Mouse (Mus musculus): ENCODE data around the gene Ces2g. TPM values are rescaled to one million over a fixed set of nuclear protein-coding genes. Genes with fewer than 3 reads are reported as not detected.
A peak's percentile ranks its signal among the peaks of the same experiment; 100 is the strongest.

Gene Ces2g
- total RNA-seq (2015; ENCODE audit: low replicate concordance), result 395 and 429 TPM in 2 replicates
- 185 and 223 TPM in 2 replicates for total RNA-seq (2017; ENCODE audit: low replicate concordance)

GRCm38 (mm10) chr8:104961537-104961961, at the start of gene Ces2g:
Gene Ces2g, plus strand, starts transcription at chr8:104961718.
- ATAC-seq (replicated peaks; ENCODE audit: low FRiP score, poor library complexity, severe bottlenecking), result peak; percentile 69

- ATAC-seq (replicated peaks; ENCODE audit: low FRiP score, poor library complexity, severe bottlenecking), result no peak
Observed at GRCm38 (mm10) chr8:104925972-104926596, 35.4 kb upstream of the Ces2g start, which contains the start of gene Ces2e. Gene Ces2e, plus strand, starts transcription at chr8:104926260.

GRCm38 (mm10) chr8:104927301-104927700, 34.2 kb upstream of the Ces2g start:
- ATAC-seq (replicated peaks; ENCODE audit: low FRiP score, poor library complexity, severe bottlenecking), result no peak

- no peak for ATAC-seq (replicated peaks; ENCODE audit: low FRiP score, poor library complexity, severe bottlenecking)
Observed at GRCm38 (mm10) chr8:104944665-104945064, 16.9 kb upstream of the Ces2g start.

GRCm38 (mm10) chr8:104947056-104947455, 14.5 kb upstream of the Ces2g start, which contains the start of gene Ces2f:
Gene Ces2f, plus strand, starts transcription at chr8:104947356.
- ATAC-seq (replicated peaks; ENCODE audit: low FRiP score, poor library complexity, severe bottlenecking), result no peak

DNA sequence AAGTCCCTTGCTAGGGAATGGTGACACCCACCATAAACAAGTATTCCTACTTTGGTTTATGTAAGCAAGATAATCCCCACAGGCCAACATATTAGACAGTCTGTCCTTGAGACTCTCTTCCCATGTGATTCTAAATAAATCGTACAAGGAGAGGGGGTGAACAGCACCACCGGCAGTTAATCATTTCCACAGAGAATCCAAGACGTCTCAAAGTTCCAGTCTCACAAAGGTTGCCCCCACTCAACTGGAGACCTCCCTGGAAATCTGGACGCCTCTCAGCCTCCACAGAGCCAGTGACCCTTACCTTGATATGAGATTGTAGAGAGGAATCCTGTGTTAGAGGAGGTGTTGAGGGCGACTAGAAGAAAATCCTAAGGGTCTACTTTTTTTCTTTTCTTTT, 12.5 kb upstream of the Ces2g start:
- ATAC-seq (replicated peaks; ENCODE audit: low FRiP score, poor library complexity, severe bottlenecking), result no peak

DNA sequence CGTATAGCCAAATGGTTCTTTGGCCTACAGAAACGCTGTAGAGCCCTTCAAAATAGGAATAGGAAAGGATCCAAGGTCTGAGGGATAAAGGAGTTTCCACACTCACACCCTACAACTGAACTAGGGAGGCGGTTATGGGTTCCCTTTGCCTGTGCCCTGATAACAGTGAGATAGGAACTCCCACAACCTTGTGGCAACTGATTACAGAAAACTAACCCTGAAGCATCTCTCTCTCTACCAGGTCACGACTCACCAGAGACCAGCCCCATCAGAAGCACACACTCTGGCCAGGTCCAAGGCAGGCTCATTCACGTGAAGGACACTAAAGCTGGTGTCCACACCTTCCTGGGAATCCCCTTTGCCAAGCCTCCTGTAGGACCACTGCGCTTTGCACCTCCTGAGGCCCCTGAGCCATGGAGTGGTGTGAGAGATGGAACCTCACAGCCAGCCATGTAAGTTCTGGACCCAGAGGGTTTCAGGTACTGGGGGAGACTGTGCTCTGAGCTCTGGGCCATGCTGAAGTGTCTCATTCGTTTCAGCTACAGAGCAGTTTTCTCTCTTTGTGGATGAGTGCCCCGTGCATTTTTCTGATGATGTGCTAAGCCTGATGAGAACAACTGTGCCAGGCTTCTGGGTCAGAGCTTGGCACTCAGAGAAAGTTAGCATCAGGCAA, 847 bp downstream of the Ces2g start:
- ATAC-seq (replicated peaks; ENCODE audit: low FRiP score, poor library complexity, severe bottlenecking), result peak; percentile 89

DNA sequence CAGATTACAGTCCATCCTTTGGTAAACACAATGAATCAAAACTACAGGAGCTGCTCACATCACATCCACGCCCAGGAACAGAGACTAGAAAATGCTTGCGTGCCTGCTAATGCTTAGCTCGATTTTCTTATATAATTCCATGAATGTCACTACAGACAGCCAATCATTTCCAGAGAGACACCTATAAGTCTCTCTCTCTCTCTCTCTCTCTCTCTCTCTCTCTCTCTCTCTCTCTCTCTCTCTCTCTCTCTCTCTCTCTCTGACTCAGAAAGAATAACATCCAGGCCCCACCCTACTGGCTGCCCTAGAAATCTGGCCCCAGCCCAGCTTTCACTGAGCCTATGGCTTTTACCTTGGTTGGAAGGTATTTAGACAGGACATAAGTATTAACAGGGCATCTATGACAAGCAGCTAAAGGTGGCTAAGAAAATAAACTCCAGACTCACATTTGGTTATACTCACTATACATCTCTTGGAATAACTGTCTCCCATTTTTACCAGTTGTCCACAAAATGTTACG, 1.9 kb downstream of the Ces2g start:
- ATAC-seq (replicated peaks; ENCODE audit: low FRiP score, poor library complexity, severe bottlenecking), result 0 out of 2 replicates have a peak, but pooled peaks have one; percentile 5

- ATAC-seq (replicated peaks; ENCODE audit: low FRiP score, poor library complexity, severe bottlenecking), result no peak
Observed at GRCm38 (mm10) chr8:104984126-104984525, 22.6 kb downstream of the Ces2g start.

- ATAC-seq (replicated peaks; ENCODE audit: low FRiP score, poor library complexity, severe bottlenecking), result no peak
Observed at GRCm38 (mm10) chr8:104984942-104985341, 23.4 kb downstream of the Ces2g start.

DNA sequence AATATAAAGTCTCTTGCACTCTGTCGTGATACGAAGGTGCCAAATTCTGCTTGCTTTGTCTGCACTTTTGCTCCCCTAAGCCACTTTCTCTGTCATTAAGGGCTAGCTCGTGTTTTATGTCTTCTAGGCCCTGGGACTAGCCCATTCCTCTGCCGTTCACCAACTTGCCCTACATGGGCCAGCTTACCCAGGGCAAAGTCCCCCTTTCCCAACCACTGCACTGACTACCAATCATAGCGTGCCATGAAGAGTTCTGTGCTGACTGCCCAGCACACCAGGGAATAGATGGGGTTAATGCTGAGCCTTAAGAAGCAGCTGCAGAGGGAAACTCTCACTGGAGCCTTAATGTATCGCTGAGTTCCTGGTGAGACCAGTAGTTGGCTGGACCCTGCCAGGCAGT, 36.7 kb downstream of the Ces2g start:
- ATAC-seq (replicated peaks; ENCODE audit: low FRiP score, poor library complexity, severe bottlenecking), result no peak

DNA sequence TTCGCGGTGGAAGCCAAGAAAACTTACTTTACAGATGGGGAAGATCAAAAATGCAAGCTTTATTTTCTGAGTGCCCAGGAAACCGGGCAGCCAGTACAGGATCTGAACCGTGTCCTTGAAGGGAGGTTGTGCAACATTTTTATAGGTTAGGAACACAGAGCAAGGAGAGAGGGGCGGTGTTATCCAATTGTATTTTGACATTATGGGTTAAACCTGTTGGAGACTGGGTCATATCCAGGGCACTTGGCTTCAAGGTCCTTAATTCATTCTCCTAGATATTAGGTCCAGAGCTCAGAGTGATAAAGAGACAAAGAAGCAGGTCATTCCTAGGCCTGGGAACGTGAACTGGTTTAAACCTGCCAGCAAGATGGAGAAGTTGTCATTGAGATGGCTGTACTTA, 37.7 kb downstream of the Ces2g start:
- no peak for ATAC-seq (replicated peaks; ENCODE audit: low FRiP score, poor library complexity, severe bottlenecking)

DNA sequence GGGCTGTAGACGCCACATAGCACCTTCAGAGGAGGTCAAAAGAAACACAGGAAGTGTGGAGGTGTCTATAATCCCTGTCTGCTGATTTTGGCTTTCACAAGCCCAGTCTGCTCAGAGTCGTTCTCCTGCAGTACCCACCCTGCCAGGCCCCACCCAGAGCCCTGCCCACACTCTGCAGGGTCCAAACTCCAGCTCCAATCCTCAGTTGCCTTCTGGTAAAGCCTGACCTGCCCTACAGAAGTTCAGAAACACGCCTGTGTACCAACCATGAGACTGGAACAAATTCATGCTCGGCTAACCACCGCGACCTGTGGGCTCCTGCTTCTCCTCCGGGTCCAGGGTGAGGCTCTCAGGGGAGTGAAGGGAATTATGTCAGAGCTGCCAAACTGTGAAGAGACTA, 39.1 kb downstream of the Ces2g start, which contains the start of gene Ces2h:
TSS of gene Ces2h (plus strand) at position 268 of the 400 bp plus-strand sequence.
- no peak for ATAC-seq (replicated peaks; ENCODE audit: low FRiP score, poor library complexity, severe bottlenecking)

DNA sequence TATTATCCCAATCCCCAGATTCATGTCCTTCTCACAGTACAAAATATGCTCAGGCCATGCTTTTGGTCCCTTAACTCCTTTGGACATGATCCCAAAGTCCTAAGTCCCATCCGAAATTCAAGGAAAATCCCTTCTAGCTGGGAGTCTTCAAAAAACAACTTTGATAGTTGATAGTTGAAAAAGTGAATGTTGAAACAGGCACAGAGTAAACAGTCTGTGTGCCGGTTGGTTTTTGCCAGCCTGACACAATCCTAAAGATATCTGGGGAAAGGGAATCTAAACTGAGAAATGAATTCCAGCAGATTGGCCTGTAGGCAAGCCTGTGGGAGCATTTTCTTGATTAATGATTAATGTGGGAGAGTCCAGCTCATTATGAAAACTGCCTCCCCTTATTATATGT, 48.5 kb downstream of the Ces2g start:
- no peak for ATAC-seq (replicated peaks; ENCODE audit: low FRiP score, poor library complexity, severe bottlenecking)

DNA sequence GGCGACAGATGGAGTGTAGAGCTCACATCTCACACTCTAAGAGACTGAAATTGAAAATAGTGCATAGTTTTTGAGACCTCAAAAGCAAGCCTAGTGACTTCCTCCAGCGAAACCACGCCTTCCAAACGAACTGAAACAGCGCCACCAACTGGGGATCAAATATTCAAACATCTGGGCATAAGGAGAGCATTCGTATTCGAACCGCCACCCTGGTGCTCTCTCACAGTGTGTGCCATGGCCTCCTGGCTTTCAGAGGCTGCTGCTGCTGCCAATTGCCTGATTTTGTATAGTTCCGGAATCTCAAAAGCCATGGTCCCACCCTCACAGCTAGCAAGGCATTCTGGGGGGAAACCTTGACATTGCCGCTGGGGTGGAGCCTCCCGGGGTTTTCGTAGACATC, 49.6 kb downstream of the Ces2g start:
- ATAC-seq (replicated peaks; ENCODE audit: low FRiP score, poor library complexity, severe bottlenecking), result 0 out of 2 replicates have a peak, but pooled peaks have one; percentile 46

GRCm38 (mm10) chr8:105014391-105014790, 52.9 kb downstream of the Ces2g start:
- no peak for ATAC-seq (replicated peaks; ENCODE audit: low FRiP score, poor library complexity, severe bottlenecking)

Other genes with a start within 250 kb of the Ces2g start
- not detected in 2 replicates for gene Ces2a, start 227.7 kb upstream of the Ces2g start, total RNA-seq (2015; ENCODE audit: low replicate concordance)
- not detected in 2 replicates for gene Ces2a, start 227.7 kb upstream of the Ces2g start, total RNA-seq (2017; ENCODE audit: low replicate concordance)
- gene Ces2b, start 130.1 kb upstream of the Ces2g start, total RNA-seq (2015; ENCODE audit: low replicate concordance), result not detected in 2 replicates
- not detected in 2 replicates for gene Ces2b, start 130.1 kb upstream of the Ces2g start, total RNA-seq (2017; ENCODE audit: low replicate concordance)
- not detected in 2 replicates for gene Ces2c, start 114.7 kb upstream of the Ces2g start, total RNA-seq (2015; ENCODE audit: low replicate concordance)
- not detected in 2 replicates for gene Ces2c, start 114.7 kb upstream of the Ces2g start, total RNA-seq (2017; ENCODE audit: low replicate concordance)
- not detected in 2 replicates for gene Ces2e, start 35.5 kb upstream of the Ces2g start, total RNA-seq (2015; ENCODE audit: low replicate concordance)
- gene Ces2e, start 35.5 kb upstream of the Ces2g start, total RNA-seq (2017; ENCODE audit: low replicate concordance), result not detected in 2 replicates
- gene Ces2f, start 14.4 kb upstream of the Ces2g start, total RNA-seq (2015; ENCODE audit: low replicate concordance), result not detected in 2 replicates
- not detected in 2 replicates for gene Ces2f, start 14.4 kb upstream of the Ces2g start, total RNA-seq (2017; ENCODE audit: low replicate concordance)
- not detected in 2 replicates for gene Ces2h, start 39.1 kb downstream of the Ces2g start, total RNA-seq (2015; ENCODE audit: low replicate concordance)
- gene Ces2h, start 39.1 kb downstream of the Ces2g start, total RNA-seq (2017; ENCODE audit: low replicate concordance), result not detected in 2 replicates
- not detected in 2 replicates for gene Ces3a, start 86.9 kb downstream of the Ces2g start, total RNA-seq (2015; ENCODE audit: low replicate concordance)
- not detected in 2 replicates for gene Ces3a, start 86.9 kb downstream of the Ces2g start, total RNA-seq (2017; ENCODE audit: low replicate concordance)
- gene Ces3b, start 122.0 kb downstream of the Ces2g start, total RNA-seq (2015; ENCODE audit: low replicate concordance), result not detected in 2 replicates
- gene Ces3b, start 122.0 kb downstream of the Ces2g start, total RNA-seq (2017; ENCODE audit: low replicate concordance), result not detected in 2 replicates
- not detected in 2 replicates for gene Ces4a, start 170.1 kb downstream of the Ces2g start, total RNA-seq (2015; ENCODE audit: low replicate concordance)
- not detected in 2 replicates for gene Ces4a, start 170.1 kb downstream of the Ces2g start, total RNA-seq (2017; ENCODE audit: low replicate concordance)
- gene Cbfb, start 209.0 kb downstream of the Ces2g start, total RNA-seq (2015; ENCODE audit: low replicate concordance), result 25.9 and 34.4 TPM in 2 replicates
- 18.0 and 29.3 TPM in 2 replicates for gene Cbfb, start 209.0 kb downstream of the Ces2g start, total RNA-seq (2017; ENCODE audit: low replicate concordance)

Data from erythroid progenitor cell, adult 5-6 weeks (primary cell).